Mouse (Mus musculus): ENCODE measurements around the gene Rbak. TPM values are rescaled to one million over a fixed set of nuclear protein-coding genes. Genes with fewer than 3 reads are reported as not detected.
A peak's percentile ranks its signal among the peaks of the same experiment; 100 is the strongest.
"Not testable (repeated sequence)": the region's sequence is repeated elsewhere in the genome, so short reads cannot be mapped to it uniquely, and the experiment has no call there.

The Rbak gene
- total RNA-seq, 2 experiments from 2014 or later = 9.7 to 10.8 TPM

- no peak for DNase-seq (ENCODE audit: low spot score in 2 of 2)
These were observed 45.5 kb downstream of the Rbak start for GRCm38 (mm10) chr5:143135042-143135441.

DNA sequence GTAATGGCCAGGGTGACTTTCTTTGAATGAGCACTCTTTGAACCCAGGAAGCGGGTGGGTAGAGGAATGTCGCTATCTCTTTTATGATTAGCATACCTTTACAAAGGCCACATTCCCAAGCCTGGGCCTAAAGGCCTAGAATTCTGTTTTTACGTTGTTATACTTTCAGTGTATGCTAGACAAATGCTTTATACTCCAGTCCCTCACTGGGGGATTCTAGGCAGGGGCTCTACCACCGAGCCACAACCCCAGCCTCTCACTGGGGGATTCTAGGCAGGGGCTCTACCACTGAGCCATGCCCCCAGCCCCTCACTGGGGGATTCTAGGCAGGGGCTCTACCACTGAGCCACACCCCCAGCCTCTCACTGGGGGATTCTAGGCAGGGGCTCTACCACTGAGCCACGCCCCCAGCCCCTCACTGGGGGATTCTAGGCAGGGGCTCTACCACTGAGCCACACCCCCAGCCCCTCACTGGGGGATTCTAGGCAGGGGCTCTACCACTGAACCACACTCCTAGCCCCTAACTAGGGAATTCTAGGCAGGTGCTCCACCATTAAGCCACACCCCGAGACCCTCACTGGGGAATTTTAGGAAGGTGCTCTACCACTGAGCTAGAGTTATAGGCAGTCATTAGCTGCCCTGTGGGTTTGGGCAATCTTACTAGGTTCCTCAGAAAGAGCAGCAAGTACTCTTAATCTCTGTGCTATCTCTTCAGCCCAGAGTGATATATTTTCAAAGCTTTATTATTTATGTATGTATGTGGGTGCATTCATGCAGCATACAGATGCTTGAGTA, 46.2 kb downstream of the Rbak start:
- DNase-seq (ENCODE audit: low spot score in 2 of 2) = not testable (repeated sequence)

GRCm38 (mm10) chr5:143132935-143133514, 47.5 kb downstream of the Rbak start:
- no peak for DNase-seq (ENCODE audit: low spot score in 2 of 2)

DNA sequence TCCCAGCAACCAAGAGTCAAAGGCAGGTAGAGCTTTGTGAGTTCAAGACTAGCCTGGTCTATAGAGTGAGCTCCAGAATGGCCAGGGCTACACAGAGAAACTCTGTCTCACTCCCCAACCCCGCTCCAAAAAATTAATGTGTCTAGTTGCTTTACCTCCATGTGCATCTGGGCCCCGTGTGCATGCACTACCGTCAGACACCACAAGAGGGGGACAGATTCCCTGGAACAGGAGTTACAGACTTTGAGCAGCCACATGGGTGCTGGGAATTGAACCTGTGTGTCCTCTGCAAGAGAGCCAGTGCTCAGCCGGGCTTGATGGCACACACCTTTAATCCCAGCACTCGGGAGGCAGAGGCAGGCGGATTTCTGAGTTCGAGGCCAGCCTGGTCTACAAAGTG, 50.2 kb downstream of the Rbak start:
- peak in 1 of 2 experiments; percentile 28 for DNase-seq (ENCODE audit: low spot score in 2 of 2)

- no peak for DNase-seq (ENCODE audit: low spot score in 2 of 2)
These were observed 51.5 kb downstream of the Rbak start for GRCm38 (mm10) chr5:143129101-143129500.

DNA sequence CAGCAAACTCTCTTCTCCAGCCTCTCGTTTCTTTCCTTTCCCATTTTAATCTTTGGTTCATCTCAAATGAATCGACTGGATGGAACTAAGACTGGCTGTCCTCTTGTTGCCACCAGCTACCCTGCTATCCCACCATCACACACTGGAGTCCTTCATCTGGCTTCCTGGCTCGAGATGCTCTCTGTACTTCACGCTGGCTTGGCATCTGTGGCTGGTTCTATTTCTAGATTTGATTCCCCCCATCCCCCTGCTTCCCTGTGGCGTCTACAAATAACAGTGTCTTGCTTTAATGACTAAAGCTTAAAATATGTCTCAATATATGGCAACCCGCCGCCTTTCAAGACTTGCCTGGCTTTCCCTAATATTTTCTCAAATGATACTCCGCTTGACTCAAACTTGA, 52.7 kb downstream of the Rbak start:
- DNase-seq (ENCODE audit: low spot score in 2 of 2) = no peak

GRCm38 (mm10) chr5:143126908-143127307, 53.7 kb downstream of the Rbak start:
- DNase-seq (ENCODE audit: low spot score in 2 of 2) = no peak

DNA sequence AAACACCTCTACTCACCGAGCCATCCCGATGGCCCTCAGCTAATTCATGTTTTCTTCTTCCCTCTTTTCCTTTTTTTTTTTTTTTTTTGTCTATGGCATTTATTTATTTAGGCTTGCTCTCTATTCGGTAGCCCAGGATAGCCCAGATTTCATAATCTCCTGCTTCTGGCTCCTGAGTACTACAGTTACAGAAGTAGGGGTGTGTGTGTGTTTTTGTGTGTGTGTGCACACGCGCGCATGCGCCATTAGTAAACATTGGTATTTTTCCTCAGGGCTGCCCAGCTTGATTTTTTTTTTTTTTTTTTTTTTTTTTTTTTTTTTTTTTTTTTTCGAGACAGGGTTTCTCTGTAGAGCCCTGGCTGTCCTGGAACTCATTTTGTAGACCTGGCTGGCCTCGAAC, 54.5 kb downstream of the Rbak start:
- no peak for DNase-seq (ENCODE audit: low spot score in 2 of 2)

DNA sequence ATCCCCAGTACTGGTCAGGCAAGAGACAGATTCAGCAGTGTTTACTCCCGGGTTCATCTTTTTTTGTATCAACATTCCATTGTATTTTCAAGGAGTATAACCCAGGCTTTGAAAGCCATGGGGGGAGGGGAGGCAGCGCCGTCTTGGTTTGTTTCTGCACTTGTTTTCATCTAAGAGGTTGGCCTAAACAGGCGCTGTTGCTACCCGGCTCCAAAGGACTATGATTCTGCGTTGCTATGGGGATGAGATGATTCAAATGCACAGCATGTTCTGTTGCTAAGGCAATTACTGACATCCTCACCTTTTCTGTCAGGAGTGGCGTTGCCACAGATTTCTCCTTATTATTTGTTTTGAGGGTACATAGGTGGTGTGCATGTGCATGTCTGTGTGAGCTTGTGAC, 55.0 kb downstream of the Rbak start:
- no peak for DNase-seq (ENCODE audit: low spot score in 2 of 2)

GRCm38 (mm10) chr5:143124805-143125378, 55.7 kb downstream of the Rbak start:
- DNase-seq (ENCODE audit: low spot score in 2 of 2) = no peak

DNA sequence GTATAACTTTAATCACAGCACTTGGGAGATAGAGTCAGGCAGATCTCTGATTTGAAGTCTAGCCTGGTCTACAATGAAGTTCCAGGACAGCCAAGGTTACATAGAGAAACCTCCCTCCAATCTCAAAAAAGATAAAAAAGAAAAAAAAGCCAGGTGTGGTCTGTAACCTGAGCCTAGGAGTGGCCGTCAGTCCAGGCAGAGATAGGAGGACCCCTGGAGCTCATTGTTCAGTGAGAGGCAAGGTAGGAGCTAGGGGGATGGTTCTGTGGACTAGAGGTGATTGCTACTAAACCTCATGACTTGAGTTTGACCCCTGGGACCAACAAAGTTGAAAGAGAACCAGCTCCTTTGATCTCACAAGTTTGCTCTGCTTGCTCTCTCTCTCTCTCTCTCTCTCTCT, 57.9 kb downstream of the Rbak start:
- no peak for DNase-seq (ENCODE audit: low spot score in 2 of 2)

Small RNA genes lying within 50 kb of the gene (microRNA-seq; reads per million reads assigned to microRNA genes)
- 0 reads per million in 2 experiments for gene Gm44405 (ENCODE audit: borderline number of aligned reads in 2 of 2)

Other genes starting within 250 kb of the Rbak start
- 10 to 100 TPM; 17.3 to 25.6 TPM for gene Fscn1, start 220.4 kb downstream of the Rbak start, total RNA-seq (2021)
- 10 to 100 TPM; 33.6 to 44.9 TPM for gene Rnf216, start 67.8 kb downstream of the Rbak start, total RNA-seq (2021)
- gene Olfr718-ps1, start 33.2 kb downstream of the Rbak start, total RNA-seq (2021) = not detected
- gene Spdye4b, start 242 bp upstream of the Rbak start, total RNA-seq (2021) = not detected
- not detected for gene Spdye4a, start 46.1 kb upstream of the Rbak start, total RNA-seq (2021)
- gene Zfp12, start 54.4 kb upstream of the Rbak start, total RNA-seq (2021) = 10 to 100 TPM; 21.2 to 22.1 TPM
- 1 to 10 TPM; 6.1 to 7.7 TPM for gene Zfp316, start 89.2 kb upstream of the Rbak start, total RNA-seq (2021)
- under 1 TPM; 0.17 to 0.38 TPM for gene Zfp853, start 112.8 kb upstream of the Rbak start, total RNA-seq (2021)
- 10 to 100 TPM; 22.9 to 34.2 TPM for gene E130309D02Rik, start 134.6 kb upstream of the Rbak start, total RNA-seq (2021)
- gene Zdhhc4, start 148.5 kb upstream of the Rbak start, total RNA-seq (2021) = 10 to 100 TPM; 60.7 to 68.5 TPM
- gene Grid2ip, start 176.6 kb upstream of the Rbak start, total RNA-seq (2021) = under 1 TPM; 0.26 to 0.36 TPM
- gene Kdelr2, start 223.1 kb upstream of the Rbak start, total RNA-seq (2021) = 100 to 1,000 TPM in 1 of 2 experiments, 10 to 100 TPM in 1; 95.7 to 104 TPM